Mouse (Mus musculus) megakaryocyte, embryonic 14.5 days (primary cell): ENCODE data around the gene Fkbp1b.

Experiments
- FLI1 ChIP-seq: IDR thresholded peaks from 2 replicates; pipeline ENCODE4 v1.6.1; 2012; ENCODE audit warnings: low read length, inconsistent platforms, mixed read lengths
- GATA1 ChIP-seq: IDR thresholded peaks from 3 replicates; pipeline ENCODE4 v1.6.1; 2012; ENCODE audit warnings: mixed read lengths, low read length, inconsistent platforms, borderline replicate concordance

DNA sequence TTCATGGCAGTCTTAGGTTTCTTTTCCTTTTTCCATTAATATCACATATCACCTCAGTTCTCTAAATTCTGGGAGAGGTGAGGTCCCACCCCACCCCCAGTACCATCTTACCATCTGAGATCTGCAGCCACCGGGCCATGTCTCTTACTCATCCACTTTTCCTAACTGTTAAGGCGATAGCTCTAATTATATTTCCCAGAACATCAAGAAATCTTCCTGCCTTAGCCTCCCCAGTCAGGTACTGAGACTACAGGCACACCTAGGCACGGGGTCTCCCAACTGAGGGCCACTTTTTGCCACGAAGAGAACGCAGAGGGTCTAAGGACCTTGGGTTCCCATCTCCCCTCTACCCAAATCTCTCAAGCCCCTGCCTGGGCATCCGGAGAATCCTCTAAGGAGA is 32.1 kb upstream of the Fkbp1b start:
- TF ChIP-seq GATA1 (no peak), FLI1 (no peak)
